Mouse (Mus musculus) olfactory bulb, adult 2 months (tissue): ENCODE results near the gene Xlr3a.
"Not testable (repeated sequence)": the region's sequence is repeated elsewhere in the genome, so short reads cannot be mapped to it uniquely, and the experiment has no call there.

Source experiments
- CTCF ChIP-seq: fragments of 200-500 bp; IDR thresholded peaks from 2 replicates; pipeline ENCODE4 v1.5.1; 2012; ENCODE audit warnings: low read depth, mild to moderate bottlenecking, low read length, moderate library complexity; ENCODE audit not compliant: insufficient read depth
- POLR2A ChIP-seq: fragments of 200-500 bp; IDR thresholded peaks from 2 replicates; pipeline ENCODE4 v1.6.1; 2012; ENCODE audit warnings: mild to moderate bottlenecking, low read depth, low read length, moderate library complexity; ENCODE audit not compliant: insufficient read depth

- not testable (repeated sequence) for TF ChIP-seq POLR2A, CTCF
Observed at GRCm38 (mm10) chrX:73122859-73123829, 26.2 kb upstream of the Xlr3a start.
